Mouse (Mus musculus): ENCODE results near the gene Osgin1.

- TF ChIP-seq CTCF (IDR thresholded peaks at IDR 0.05; ENCODE audit: low read depth) (peak; percentile 74), EP300 (IDR thresholded peaks at IDR 0.05; ENCODE audit: low read depth) (no peak)
Measured at GRCm38 (mm10) chr8:119446211-119446989, 12.5 kb downstream of the Osgin1 start, which contains the start of gene Necab2.

All from heart, postnatal 0 days (tissue).